Mouse (Mus musculus) MEL (cell line): Measurements from ENCODE around the gene Rnaseh1.

Experiments used
- BHLHE40 ChIP-seq: IDR thresholded peaks from 2 replicates; pipeline ENCODE4 v1.6.1; 2012; ENCODE audit warnings: low read depth, mild to moderate bottlenecking, inconsistent platforms, low read length, improper control_type of control experiment, borderline replicate concordance
- CTCF ChIP-seq, 3 experiments: IDR thresholded peaks in 2 of 3; conservative IDR thresholded peaks in 1 of 3; 2 replicates each; pipeline ENCODE4 v1.5.1; 2011 to 2012; ENCODE audit warnings: low read length in 3 of 3, low read depth in 2 of 3, mild to moderate bottlenecking in 2 of 3, improper control_type of control experiment in 1 of 3, inconsistent platforms in 1 of 3, mixed read lengths in 1 of 3, moderate library complexity in 1 of 3; ENCODE audit not compliant: control insufficient read depth in 1 of 3, insufficient read depth in 1 of 3, poor library complexity in 1 of 3, severe bottlenecking in 1 of 3
- EP300 ChIP-seq, 2 experiments: IDR thresholded peaks; 2 replicates each; pipeline ENCODE4 v1.6.1; 2011; ENCODE audit warnings: improper control_type of control experiment in 2 of 2, low read length in 2 of 2, low read depth in 1 of 2, mild to moderate bottlenecking in 1 of 2
- GATA1 ChIP-seq: IDR thresholded peaks from 2 replicates; pipeline ENCODE4 v1.6.1; 2011; ENCODE audit warnings: low read depth, low read length, improper control_type of control experiment
- HCFC1 ChIP-seq: IDR thresholded peaks from 2 replicates; pipeline ENCODE4 v1.6.1; 2012; ENCODE audit warnings: low read depth, mild to moderate bottlenecking, inconsistent platforms, low read length, improper control_type of control experiment, moderate library complexity
- MAX ChIP-seq: IDR thresholded peaks from 2 replicates; pipeline ENCODE4 v1.6.1; 2011; ENCODE audit warnings: low read length, improper control_type of control experiment
- MYB ChIP-seq: IDR thresholded peaks from 2 replicates; pipeline ENCODE4 v1.6.1; 2011; ENCODE audit warnings: mild to moderate bottlenecking, low read depth, low read length, improper control_type of control experiment
- POLR2A ChIP-seq, 2 experiments: IDR thresholded peaks; 2 replicates each; pipeline ENCODE4 v1.6.1; 2011 to 2012; ENCODE audit warnings: low read length in 2 of 2, mild to moderate bottlenecking in 2 of 2, control low read depth in 1 of 2, improper control_type of control experiment in 1 of 2, low read depth in 1 of 2, moderate library complexity in 1 of 2; ENCODE audit not compliant: control insufficient read depth in 1 of 2, insufficient read depth in 1 of 2, poor library complexity in 1 of 2
- RAD21 ChIP-seq: IDR thresholded peaks from 2 replicates; pipeline ENCODE4 v1.6.1; 2011; ENCODE audit warnings: mild to moderate bottlenecking, low read depth, low read length, improper control_type of control experiment
- TBP ChIP-seq: IDR thresholded peaks from 2 replicates; pipeline ENCODE4 v1.8.0; 2011; ENCODE audit warnings: low read depth, low read length, improper control_type of control experiment
- UBTF ChIP-seq: IDR thresholded peaks from 2 replicates; pipeline ENCODE4 v1.6.1; 2012; ENCODE audit warnings: low read depth, mild to moderate bottlenecking, inconsistent platforms, low read length, improper control_type of control experiment, moderate library complexity, borderline replicate concordance; ENCODE audit not compliant: insufficient read depth
- ZNF384 ChIP-seq: IDR thresholded peaks from 2 replicates; pipeline ENCODE4 v1.6.1; 2012; ENCODE audit warnings: low read depth, mild to moderate bottlenecking, inconsistent platforms, low read length, improper control_type of control experiment

DNA sequence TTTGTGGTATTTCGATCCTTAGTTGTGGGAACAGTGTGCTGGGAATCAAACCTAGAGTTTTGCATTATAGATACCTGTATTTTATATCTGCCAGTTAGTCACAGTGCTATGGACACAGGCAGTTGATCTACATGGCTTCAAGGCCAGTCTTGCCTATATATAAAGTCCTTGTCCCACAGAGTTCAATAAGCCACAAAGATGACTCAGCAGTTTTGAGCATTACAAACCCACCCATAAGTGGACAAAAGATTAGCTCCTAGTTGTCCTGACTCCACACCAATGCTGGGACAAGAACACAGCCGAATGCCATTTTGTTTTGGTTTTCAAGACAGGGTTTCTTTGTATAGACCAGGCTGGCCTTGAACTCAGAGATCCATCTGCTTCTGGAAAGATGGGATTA is 21.0 kb upstream of the Rnaseh1 start:
- TF ChIP-seq POLR2A (IDR thresholded peaks at IDR 0.05; ENCODE audit: control insufficient read depth in 1 of 2, insufficient read depth in 1 of 2, low read depth in 1 of 2, low read length in 2 of 2, poor library complexity in 1 of 2) (peak in 1 of 2 experiments; percentile 51; a peak in 2 of 4 replicates), EP300 (IDR thresholded peaks at IDR 0.05; ENCODE audit: low read depth in 1 of 2, low read length in 2 of 2) (no peak), UBTF (no peak), CTCF (IDR thresholded peaks at IDR 0.05 in 2 of 3, conservative IDR thresholded peaks at IDR 0.05 in 1 of 3; ENCODE audit: control insufficient read depth in 1 of 3, insufficient read depth in 1 of 3, low read depth in 2 of 3, low read length in 3 of 3, poor library complexity in 1 of 3, severe bottlenecking in 1 of 3) (no peak), TBP (no peak), GATA1 (no peak), RAD21 (no peak), HCFC1 (no peak), ZNF384 (no peak), MAX (no peak), BHLHE40 (no peak), MYB (no peak)
